Comparison of ENCODE assay signal across 8 mouse cellular contexts in the genomic region with DNA sequence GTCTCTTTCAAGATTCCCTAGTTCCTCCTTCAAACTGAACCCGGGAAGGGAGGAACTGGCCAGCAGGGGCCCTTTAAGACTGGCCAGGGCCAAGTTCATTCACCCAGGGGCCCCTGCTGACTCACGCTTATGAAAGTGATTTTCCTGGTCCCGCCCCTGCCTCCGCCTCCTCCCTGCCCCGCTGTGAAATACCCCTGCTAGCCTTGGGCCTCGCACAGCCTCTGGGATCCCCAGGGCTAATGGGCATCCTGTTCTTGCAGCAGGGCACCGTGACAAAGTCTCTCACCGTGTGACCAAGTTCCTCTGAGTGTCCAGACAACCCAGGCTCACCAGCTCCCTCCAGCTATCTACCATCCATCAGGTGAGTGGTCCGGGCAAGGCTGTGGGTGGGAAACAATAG. TPM values are rescaled to one million over a fixed set of nuclear protein-coding genes. Genes with fewer than 3 reads are reported as not detected.
DNase-seq lines count a peak whose midpoint lies in the region; ATAC-seq and TF ChIP-seq lines count a peak whose summit lies in the region.

No protein-coding gene starts in this region.

- peak; percentile 52 for ATAC-seq in CD4-positive, CD25-positive, alpha-beta regulatory T cell, adult 4 months
- 0 out of 2 replicates have a peak, but pooled peaks have one; percentile 40 for ATAC-seq in heart, postnatal 0 days (ENCODE audit: insufficient read depth, low read depth)
- ATAC-seq in limb, embryonic 14.5 days (ENCODE audit: low FRiP score, low read depth) = no peak

- H3K9ac ChIP-seq in heart, postnatal 0 days (replicated peaks; ENCODE audit: low read depth, low read length) = no peak overlapping the region
- no peak overlapping the region for H3K9ac ChIP-seq in limb, embryonic 14.5 days (ENCODE audit: low read depth, low read length, severe bottlenecking)

- TF ChIP-seq POLR2A in limb, embryonic 14.5 days (IDR thresholded peaks at IDR 0.05; ENCODE audit: borderline replicate concordance, extremely low read depth, insufficient read depth, insufficient read length) = no peak

- no peaks in the 10 kb centered on the region for H3K9me3 ChIP-seq in heart, postnatal 0 days (replicated peaks; ENCODE audit: control insufficient read depth, low read length)
- H3K9me3 ChIP-seq in limb, embryonic 14.5 days (ENCODE audit: control insufficient read depth, low read length) = no peaks in the 10 kb centered on the region

- no peaks in the 10 kb centered on the region for H3K36me3 ChIP-seq in heart, postnatal 0 days (replicated peaks; ENCODE audit: control insufficient read depth, insufficient read depth, low read length)
- H3K36me3 ChIP-seq in limb, embryonic 14.5 days (ENCODE audit: control insufficient read depth, insufficient read depth, low read length) = no peaks in the 10 kb centered on the region

- H3K4me3 ChIP-seq in heart, postnatal 0 days (ENCODE audit: low read depth, low read length) = peak overlapping the region; percentile 7; the same call in 1 of the 2 replicates
- H3K4me3 ChIP-seq in limb, embryonic 14.5 days (replicated peaks; ENCODE audit: low read length) = no peak overlapping the region

- no peak for TF ChIP-seq CTCF in heart, postnatal 0 days (IDR thresholded peaks at IDR 0.05; ENCODE audit: low read depth)

- no peak overlapping the region for H3K27ac ChIP-seq in heart, postnatal 0 days (ENCODE audit: low read depth)
- no peak overlapping the region for H3K27ac ChIP-seq in limb, embryonic 14.5 days (replicated peaks; ENCODE audit: low read depth, low read length)

- no peaks in the 10 kb centered on the region for H3K27me3 ChIP-seq in heart, postnatal 0 days (ENCODE audit: control insufficient read depth, insufficient read depth, low read length)
- H3K27me3 ChIP-seq in limb, embryonic 14.5 days (ENCODE audit: control insufficient read depth, insufficient read depth, low read length) = no peaks in the 10 kb centered on the region

- TF ChIP-seq EP300 in heart, postnatal 0 days (IDR thresholded peaks at IDR 0.05; ENCODE audit: low read depth) = no peak

- H3K4me2 ChIP-seq in heart, postnatal 0 days (ENCODE audit: low read depth, low read length) = peak overlapping the region; percentile 28
- H3K4me2 ChIP-seq in limb, embryonic 14.5 days (replicated peaks; ENCODE audit: low read depth, low read length, severe bottlenecking) = 0 out of 2 replicates have a peak overlapping the region, but pooled peaks have one; percentile 15

- peaks cover 6% of the 10 kb centered on the region for H3K4me1 ChIP-seq in heart, postnatal 0 days (ENCODE audit: control insufficient read depth, insufficient read depth)
- H3K4me1 ChIP-seq in limb, embryonic 14.5 days (ENCODE audit: control insufficient read depth, insufficient read depth, low read length) = peaks cover 7% of the 10 kb centered on the region; the same call in 1 of the 2 replicates

- WGBS in heart, postnatal 0 days = 15% methylated on average over 9 of the region's 9 CpGs
- 9% methylated on average over 9 of the region's 9 CpGs for WGBS in limb, embryonic 14.5 days

- peak; percentile 60 for DNase-seq in c-Kit-positive CD71-negative TER-119-negative erythroid progenitor cells, embryonic 14.5 days (ENCODE audit: low read depth)
- DNase-seq in heart, postnatal 0 days (ENCODE audit: low spot score) = no peak
- DNase-seq in limb, embryonic 14.5 days (ENCODE audit: low spot score) = no peak
- peak; percentile 19 for DNase-seq in naive thymus-derived CD4-positive, alpha-beta T cell, adult 2 months (ENCODE audit: low read depth)
- DNase-seq in embryo, embryonic 9.5 days (ENCODE audit: extremely low spot score) = no peak
- DNase-seq in left cerebral cortex, postnatal 36 days (ENCODE audit: low spot score in 2 of 2) = no peak
- DNase-seq in frontal cortex, postnatal 14 days (ENCODE audit: low spot score in 2 of 2) = no peak

- intact Hi-C loops in left cerebral cortex, postnatal 36 days (cut with DNase I) = no loop called here

RNA-seq across cellular contexts. Expression of a gene that starts 3.0 kb away (rescaled TPM):
- 10 to 100 TPM; 16.7 to 26.0 TPM for polyA plus RNA-seq in CD4-positive, CD25-positive, alpha-beta regulatory T cell, adult 4 months (2017; shearing (Covaris generic))
- not detected in 2 replicates for total RNA-seq in heart, postnatal 0 days (2014; rRNA removed; ENCODE audit: low replicate concordance)
- polyA plus RNA-seq in heart, postnatal 0 days (2015; fragmentation: Nextera tagmentation; extraction: Ambion mirVana) = 0.38 and 1.0 TPM in 2 replicates
- 2.1 and 2.7 TPM in 2 replicates for polyA plus RNA-seq in limb, embryonic 14.5 days (2012; rRNA removed)
- polyA plus RNA-seq in limb, embryonic 14.5 days (2014; fragmentation: Nextera tagmentation; extraction: Ambion mirVana) = 1.2 and 2.2 TPM in 2 replicates
- under 1 TPM; 0.34 to 0.81 TPM for total RNA-seq in left cerebral cortex, postnatal 36 days (2021)

RNA-seq across cellular contexts. Expression of a gene that starts 9.6 kb away (rescaled TPM):
- polyA plus RNA-seq in CD4-positive, CD25-positive, alpha-beta regulatory T cell, adult 4 months (2017; shearing (Covaris generic)) = not detected
- total RNA-seq in heart, postnatal 0 days (2014; rRNA removed; ENCODE audit: low replicate concordance) = not detected in 2 replicates
- 0.07 TPM in 1 of 2 replicates, not detected in the other for polyA plus RNA-seq in heart, postnatal 0 days (2015; fragmentation: Nextera tagmentation; extraction: Ambion mirVana)
- 7.8 and 9.5 TPM in 2 replicates for polyA plus RNA-seq in limb, embryonic 14.5 days (2012; rRNA removed)
- polyA plus RNA-seq in limb, embryonic 14.5 days (2014; fragmentation: Nextera tagmentation; extraction: Ambion mirVana) = 2.2 and 2.6 TPM in 2 replicates
- 10 to 100 TPM; 60.4 to 67.1 TPM for total RNA-seq in left cerebral cortex, postnatal 36 days (2021)

RNA-seq across cellular contexts. Expression of a gene that starts 42.3 kb away (rescaled TPM):
- 1 to 10 TPM; 4.5 to 5.6 TPM for polyA plus RNA-seq in CD4-positive, CD25-positive, alpha-beta regulatory T cell, adult 4 months (2017; shearing (Covaris generic))
- total RNA-seq in heart, postnatal 0 days (2014; rRNA removed; ENCODE audit: low replicate concordance) = 72.2 and 109 TPM in 2 replicates
- polyA plus RNA-seq in heart, postnatal 0 days (2015; fragmentation: Nextera tagmentation; extraction: Ambion mirVana) = 75.1 and 77.5 TPM in 2 replicates
- 13.6 and 14.8 TPM in 2 replicates for polyA plus RNA-seq in limb, embryonic 14.5 days (2012; rRNA removed)
- 17.0 and 19.1 TPM in 2 replicates for polyA plus RNA-seq in limb, embryonic 14.5 days (2014; fragmentation: Nextera tagmentation; extraction: Ambion mirVana)
- 10 to 100 TPM; 29.4 to 33.8 TPM for total RNA-seq in left cerebral cortex, postnatal 36 days (2021)

Comparison
In these comparisons a context has a peak if more than half of its experiments do, and no peak if none do; other contexts are left out.
1. DNase-seq: peak in c-Kit-positive CD71-negative TER-119-negative erythroid progenitor cells, embryonic 14.5 days (single experiment) and naive thymus-derived CD4-positive, alpha-beta T cell, adult 2 months (single experiment); none in heart, postnatal 0 days (single experiment), limb, embryonic 14.5 days (single experiment), embryo, embryonic 9.5 days (single experiment), left cerebral cortex, postnatal 36 days (0 of 2) and frontal cortex, postnatal 14 days (0 of 2).